Mouse (Mus musculus) neural tube, embryonic 10.5 days (tissue): ENCODE data around the gene Ubxn7.

Source experiments
- DNase-seq: peaks from one replicate; pipeline ENCODE4 v3.0.0-alpha.2; 2017; ENCODE audit warnings: low spot score; ENCODE audit errors: extremely low spot score

Gene Ubxn7

GRCm38 (mm10) chr16:32433138-32433537 is 101.1 kb downstream of the Ubxn7 start:
- DNase-seq = no peak

- no peak for DNase-seq
Measured at GRCm38 (mm10) chr16:32434066-32434465, 102.0 kb downstream of the Ubxn7 start.

GRCm38 (mm10) chr16:32434691-32435090 is 102.6 kb downstream of the Ubxn7 start:
- DNase-seq = no peak

- no peak for DNase-seq
Measured at GRCm38 (mm10) chr16:32436657-32437056, 104.6 kb downstream of the Ubxn7 start.

GRCm38 (mm10) chr16:32437266-32437665 is 105.2 kb downstream of the Ubxn7 start:
- DNase-seq = no peak

- DNase-seq = no peak
Measured at GRCm38 (mm10) chr16:32441432-32441831, 109.4 kb downstream of the Ubxn7 start.
